Mouse (Mus musculus): ENCODE results near the gene Sipa1l3. TPM values are rescaled to one million over a fixed set of nuclear protein-coding genes. Genes with fewer than 3 reads are reported as not detected.

Sipa1l3 gene
- polyA plus RNA-seq, 1 experiment: 29.4 TPM

- H3K4me3 ChIP-seq (ENCODE audit: low read depth, low read length): no peak overlapping the region
Measured at GRCm38 (mm10) chr7:29452991-29453741, 65.3 kb downstream of the Sipa1l3 start.

GRCm38 (mm10) chr7:29452381-29452780, 66.1 kb downstream of the Sipa1l3 start:
- Histone ChIP-seq H3K27ac (ENCODE audit: insufficient read depth, low read length) (no peak overlapping the region), H3K36me3 (ENCODE audit: control insufficient read depth, insufficient read depth, low read length, poor library complexity, severe bottlenecking) (no peaks in the 10 kb centered on the region), H3K4me1 (ENCODE audit: control insufficient read depth, insufficient read depth, low read length) (peaks cover 14% of the 10 kb centered on the region), H3K9me3 (replicated peaks; ENCODE audit: control insufficient read depth, insufficient read depth, low read length, poor library complexity, severe bottlenecking) (no peaks in the 10 kb centered on the region), H3K9ac (ENCODE audit: low read depth, poor library complexity, severe bottlenecking) (no peak overlapping the region), H3K27me3 (ENCODE audit: control insufficient read depth, insufficient read depth, low read length, poor library complexity, severe bottlenecking) (no peaks in the 10 kb centered on the region), H3K4me3 (ENCODE audit: low read depth, low read length) (no peak overlapping the region)
- no peak for TF ChIP-seq EP300 (IDR thresholded peaks at IDR 0.05; ENCODE audit: insufficient read depth, low read depth, low read length)
- no peak for TF ChIP-seq POLR2A (IDR thresholded peaks at IDR 0.05; ENCODE audit: insufficient read depth, low read length)
- TF ChIP-seq CTCF (IDR thresholded peaks at IDR 0.05; ENCODE audit: low read depth, low read length): no peak

More at GRCm38 (mm10) chr7:29452991-29453741, 65.3 kb downstream of the Sipa1l3 start:
- TF ChIP-seq CTCF (IDR thresholded peaks at IDR 0.05; ENCODE audit: low read depth, low read length): no peak
- no peak for TF ChIP-seq POLR2A (IDR thresholded peaks at IDR 0.05; ENCODE audit: insufficient read depth, low read length)
- TF ChIP-seq EP300 (IDR thresholded peaks at IDR 0.05; ENCODE audit: insufficient read depth, low read depth, low read length): no peak
- no peak overlapping the region for H3K9ac ChIP-seq (ENCODE audit: low read depth, poor library complexity, severe bottlenecking)
- H3K27ac ChIP-seq (ENCODE audit: insufficient read depth, low read length): peak overlapping the region; percentile 90; the same call in 1 of the 2 replicates
- H3K27me3 ChIP-seq (ENCODE audit: control insufficient read depth, insufficient read depth, low read length, poor library complexity, severe bottlenecking): no peaks in the 10 kb centered on the region
- peaks cover 19% of the 10 kb centered on the region for H3K4me1 ChIP-seq (ENCODE audit: control insufficient read depth, insufficient read depth, low read length)
- no peaks in the 10 kb centered on the region for H3K9me3 ChIP-seq (replicated peaks; ENCODE audit: control insufficient read depth, insufficient read depth, low read length, poor library complexity, severe bottlenecking)
- no peaks in the 10 kb centered on the region for H3K36me3 ChIP-seq (ENCODE audit: control insufficient read depth, insufficient read depth, low read length, poor library complexity, severe bottlenecking)

- H3K4me3 ChIP-seq (ENCODE audit: low read depth, low read length): no peak overlapping the region
- no peak overlapping the region for H3K27ac ChIP-seq (ENCODE audit: insufficient read depth, low read length)
- no peaks in the 10 kb centered on the region for H3K36me3 ChIP-seq (ENCODE audit: control insufficient read depth, insufficient read depth, low read length, poor library complexity, severe bottlenecking)
- H3K9me3 ChIP-seq (replicated peaks; ENCODE audit: control insufficient read depth, insufficient read depth, low read length, poor library complexity, severe bottlenecking): no peaks in the 10 kb centered on the region
- peaks cover 17% of the 10 kb centered on the region for H3K4me1 ChIP-seq (ENCODE audit: control insufficient read depth, insufficient read depth, low read length)
- H3K27me3 ChIP-seq (ENCODE audit: control insufficient read depth, insufficient read depth, low read length, poor library complexity, severe bottlenecking): no peaks in the 10 kb centered on the region
- TF ChIP-seq EP300 (IDR thresholded peaks at IDR 0.05; ENCODE audit: insufficient read depth, low read depth, low read length): no peak
- TF ChIP-seq CTCF (IDR thresholded peaks at IDR 0.05; ENCODE audit: low read depth, low read length): no peak
- no peak for TF ChIP-seq POLR2A (IDR thresholded peaks at IDR 0.05; ENCODE audit: insufficient read depth, low read length)
- no peak overlapping the region for H3K9ac ChIP-seq (ENCODE audit: low read depth, poor library complexity, severe bottlenecking)
Measured at GRCm38 (mm10) chr7:29450175-29450574, 68.3 kb downstream of the Sipa1l3 start.

GRCm38 (mm10) chr7:29448830-29449229, 69.6 kb downstream of the Sipa1l3 start:
- Histone ChIP-seq H3K4me1 (ENCODE audit: control insufficient read depth, insufficient read depth, low read length) (peaks cover 20% of the 10 kb centered on the region), H3K9ac (ENCODE audit: low read depth, poor library complexity, severe bottlenecking) (no peak overlapping the region), H3K27me3 (ENCODE audit: control insufficient read depth, insufficient read depth, low read length, poor library complexity, severe bottlenecking) (no peaks in the 10 kb centered on the region), H3K4me3 (ENCODE audit: low read depth, low read length) (no peak overlapping the region), H3K9me3 (replicated peaks; ENCODE audit: control insufficient read depth, insufficient read depth, low read length, poor library complexity, severe bottlenecking) (no peaks in the 10 kb centered on the region), H3K27ac (ENCODE audit: insufficient read depth, low read length) (no peak overlapping the region), H3K36me3 (ENCODE audit: control insufficient read depth, insufficient read depth, low read length, poor library complexity, severe bottlenecking) (no peaks in the 10 kb centered on the region)
- TF ChIP-seq EP300 (IDR thresholded peaks at IDR 0.05; ENCODE audit: insufficient read depth, low read depth, low read length) (no peak), CTCF (IDR thresholded peaks at IDR 0.05; ENCODE audit: low read depth, low read length) (no peak), POLR2A (IDR thresholded peaks at IDR 0.05; ENCODE audit: insufficient read depth, low read length) (no peak)

GRCm38 (mm10) chr7:29447147-29447829, 71.2 kb downstream of the Sipa1l3 start:
- H3K4me1 ChIP-seq (ENCODE audit: control insufficient read depth, insufficient read depth, low read length): peaks cover 18% of the 10 kb centered on the region
- H3K27me3 ChIP-seq (ENCODE audit: control insufficient read depth, insufficient read depth, low read length, poor library complexity, severe bottlenecking): no peaks in the 10 kb centered on the region
- H3K36me3 ChIP-seq (ENCODE audit: control insufficient read depth, insufficient read depth, low read length, poor library complexity, severe bottlenecking): no peaks in the 10 kb centered on the region
- no peak for TF ChIP-seq POLR2A (IDR thresholded peaks at IDR 0.05; ENCODE audit: insufficient read depth, low read length)
- no peak for TF ChIP-seq CTCF (IDR thresholded peaks at IDR 0.05; ENCODE audit: low read depth, low read length)
- no peak for TF ChIP-seq EP300 (IDR thresholded peaks at IDR 0.05; ENCODE audit: insufficient read depth, low read depth, low read length)
- no peaks in the 10 kb centered on the region for H3K9me3 ChIP-seq (replicated peaks; ENCODE audit: control insufficient read depth, insufficient read depth, low read length, poor library complexity, severe bottlenecking)
- no peak overlapping the region for H3K27ac ChIP-seq (ENCODE audit: insufficient read depth, low read length)
- H3K9ac ChIP-seq (ENCODE audit: low read depth, poor library complexity, severe bottlenecking): no peak overlapping the region
- no peak overlapping the region for H3K4me3 ChIP-seq (ENCODE audit: low read depth, low read length)

GRCm38 (mm10) chr7:29446156-29446555, 72.3 kb downstream of the Sipa1l3 start:
- TF ChIP-seq POLR2A (IDR thresholded peaks at IDR 0.05; ENCODE audit: insufficient read depth, low read length): no peak
- no peak for TF ChIP-seq CTCF (IDR thresholded peaks at IDR 0.05; ENCODE audit: low read depth, low read length)
- TF ChIP-seq EP300 (IDR thresholded peaks at IDR 0.05; ENCODE audit: insufficient read depth, low read depth, low read length): peak; percentile 41; the same call in 1 of the 2 replicates
- Histone ChIP-seq H3K4me3 (ENCODE audit: low read depth, low read length) (no peak overlapping the region), H3K27me3 (ENCODE audit: control insufficient read depth, insufficient read depth, low read length, poor library complexity, severe bottlenecking) (no peaks in the 10 kb centered on the region), H3K4me1 (ENCODE audit: control insufficient read depth, insufficient read depth, low read length) (peaks cover 14% of the 10 kb centered on the region), H3K27ac (ENCODE audit: insufficient read depth, low read length) (peak overlapping the region; percentile 58; the same call in 1 of the 2 replicates), H3K36me3 (ENCODE audit: control insufficient read depth, insufficient read depth, low read length, poor library complexity, severe bottlenecking) (no peaks in the 10 kb centered on the region), H3K9ac (ENCODE audit: low read depth, poor library complexity, severe bottlenecking) (no peak overlapping the region), H3K9me3 (replicated peaks; ENCODE audit: control insufficient read depth, insufficient read depth, low read length, poor library complexity, severe bottlenecking) (no peaks in the 10 kb centered on the region)
